Mouse (Mus musculus): ENCODE data around the gene Gm10160. TPM values are rescaled to one million over a fixed set of nuclear protein-coding genes. Genes with fewer than 3 reads are reported as not detected.

The Gm10160 gene
- polyA plus RNA-seq, 1 experiment = not detected

DNA sequence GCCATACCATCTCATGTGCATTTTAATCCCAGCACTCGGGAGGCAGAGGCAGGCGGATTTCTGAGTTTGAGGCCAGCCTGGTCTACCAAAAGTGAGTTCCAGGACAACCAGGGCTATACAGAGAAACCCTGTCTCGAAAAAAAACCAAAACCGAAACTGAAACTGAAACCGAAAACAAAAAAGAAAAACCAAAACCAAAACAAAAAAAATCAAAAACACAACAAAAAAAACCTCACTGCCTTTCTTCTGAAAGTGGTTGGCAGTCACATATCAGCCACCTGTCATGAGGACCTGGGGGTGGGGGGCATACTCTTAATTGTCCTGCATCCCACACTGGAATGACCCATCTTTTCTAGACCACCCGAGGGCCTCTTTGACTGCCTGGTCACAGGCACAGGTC lies 9.0 kb upstream of the Gm10160 start:
- no peaks in the 10 kb centered on the region for H3K36me3 ChIP-seq (ENCODE audit: control insufficient read depth, insufficient read depth)
- H3K79me2 ChIP-seq (ENCODE audit: control insufficient read depth, insufficient read depth) = no peaks in the 10 kb centered on the region
- H3ac ChIP-seq (ENCODE audit: control insufficient read depth, insufficient read length) = no peak overlapping the region
- no peak overlapping the region for H3K4me3 ChIP-seq
- H3K27me3 ChIP-seq (ENCODE audit: control insufficient read depth, insufficient read depth, insufficient read length) = peaks cover 7% of the 10 kb centered on the region
- no peak overlapping the region for H3K4me2 ChIP-seq (ENCODE audit: low read depth)
- TF ChIP-seq SRF (IDR thresholded peaks at IDR 0.05; ENCODE audit: control insufficient read depth, insufficient read length, low read depth) (no peak), POLR2AphosphoS2 (IDR thresholded peaks at IDR 0.05; ENCODE audit: insufficient read length, low read depth) (no peak)

DNA sequence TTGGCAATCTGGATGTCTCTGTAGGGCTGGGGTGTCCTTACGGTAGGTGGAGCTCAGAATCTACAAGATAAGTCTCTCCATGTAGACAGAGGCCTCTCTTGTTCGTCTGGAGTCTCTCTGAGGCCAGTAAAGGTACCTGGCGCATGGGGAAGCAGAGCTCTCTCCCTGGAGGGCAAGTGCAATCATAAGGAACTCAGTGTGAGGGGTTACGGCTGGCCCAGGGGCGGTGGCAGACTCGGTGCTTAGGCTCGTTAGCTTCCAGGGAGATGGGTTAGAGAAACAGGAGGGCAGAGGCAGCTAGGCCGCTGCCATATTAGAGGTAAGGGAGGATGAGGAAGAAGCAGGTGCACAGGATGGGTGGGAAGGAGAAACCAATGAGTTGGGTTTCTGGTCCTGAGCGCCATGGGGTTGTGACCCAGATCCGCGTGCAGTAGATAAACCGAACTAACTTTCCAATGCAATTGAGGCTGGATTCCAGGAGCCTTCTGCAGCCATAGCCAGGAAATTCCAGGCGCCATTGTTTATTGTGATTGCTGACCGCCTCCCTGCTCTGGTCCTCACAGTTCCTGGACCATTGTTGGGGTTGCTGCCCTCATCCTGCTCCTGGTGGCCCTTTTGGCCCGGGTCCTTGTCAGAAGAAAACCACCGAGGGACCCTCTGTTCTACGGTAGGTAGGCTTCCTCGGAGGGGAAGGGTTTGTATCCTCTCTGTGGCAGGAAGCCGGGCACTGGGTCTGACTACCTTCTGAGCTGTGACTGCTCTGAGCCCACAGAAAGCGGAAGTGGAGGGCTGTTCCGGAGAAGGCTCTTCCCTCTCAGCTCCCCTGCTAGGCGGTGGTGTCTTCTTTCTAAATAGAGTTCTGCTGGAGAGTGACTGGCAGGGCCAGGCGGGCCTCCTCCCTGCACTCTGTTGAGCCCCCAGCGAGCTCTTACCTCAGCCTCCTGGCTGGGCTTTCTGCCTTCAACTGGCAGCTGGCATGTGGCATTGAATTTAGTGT lies 7.3 kb upstream of the Gm10160 start:
- Histone ChIP-seq H3ac (ENCODE audit: control insufficient read depth, insufficient read length) (no peak overlapping the region), H3K4me2 (ENCODE audit: low read depth) (peak overlapping the region; percentile 51), H3K4me3 (no peak overlapping the region), H3K36me3 (ENCODE audit: control insufficient read depth, insufficient read depth) (no peaks in the 10 kb centered on the region), H3K27me3 (ENCODE audit: control insufficient read depth, insufficient read depth, insufficient read length) (peaks cover 15% of the 10 kb centered on the region), H3K79me2 (ENCODE audit: control insufficient read depth, insufficient read depth) (no peaks in the 10 kb centered on the region)
- TF ChIP-seq POLR2AphosphoS2 (IDR thresholded peaks at IDR 0.05; ENCODE audit: insufficient read length, low read depth) = no peak
- no peak for TF ChIP-seq POLR2A (IDR thresholded peaks at IDR 0.05; ENCODE audit: insufficient read length, low read depth)
- no peak for TF ChIP-seq CEBPB (IDR thresholded peaks at IDR 0.05; ENCODE audit: insufficient read depth, poor library complexity, severe bottlenecking)
- peak; percentile 63 to 86 (median 80) for TF ChIP-seq MYOD1 (IDR thresholded peaks at IDR 0.05; ENCODE audit: control insufficient read depth in 1 of 3, insufficient read length in 2 of 3, low read depth in 2 of 3)
- peak; percentile 28 for TF ChIP-seq MAX (IDR thresholded peaks at IDR 0.05; ENCODE audit: low read depth)
- TF ChIP-seq TCF3 (IDR thresholded peaks at IDR 0.05; ENCODE audit: insufficient read length, low read depth) = no peak
- TF ChIP-seq SRF (IDR thresholded peaks at IDR 0.05; ENCODE audit: control insufficient read depth, insufficient read length, low read depth) = no peak
- no peak for TF ChIP-seq REST (IDR thresholded peaks at IDR 0.05; ENCODE audit: insufficient read depth, insufficient read length)
- no peak for TF ChIP-seq TCF12 (IDR thresholded peaks at IDR 0.05; ENCODE audit: insufficient read depth, poor library complexity, severe bottlenecking)
- peak in 2 of 3 experiments; percentile 25 to 72 for TF ChIP-seq MYOG (IDR thresholded peaks at IDR 0.05; ENCODE audit: control insufficient read depth in 1 of 3, insufficient read depth in 1 of 3, insufficient read length in 2 of 3, low read depth in 2 of 3)
- TF ChIP-seq USF1 (IDR thresholded peaks at IDR 0.05; ENCODE audit: low read depth) = no peak
- no peak for TF ChIP-seq E2F4 (IDR thresholded peaks at IDR 0.05; ENCODE audit: insufficient read depth)

DNA sequence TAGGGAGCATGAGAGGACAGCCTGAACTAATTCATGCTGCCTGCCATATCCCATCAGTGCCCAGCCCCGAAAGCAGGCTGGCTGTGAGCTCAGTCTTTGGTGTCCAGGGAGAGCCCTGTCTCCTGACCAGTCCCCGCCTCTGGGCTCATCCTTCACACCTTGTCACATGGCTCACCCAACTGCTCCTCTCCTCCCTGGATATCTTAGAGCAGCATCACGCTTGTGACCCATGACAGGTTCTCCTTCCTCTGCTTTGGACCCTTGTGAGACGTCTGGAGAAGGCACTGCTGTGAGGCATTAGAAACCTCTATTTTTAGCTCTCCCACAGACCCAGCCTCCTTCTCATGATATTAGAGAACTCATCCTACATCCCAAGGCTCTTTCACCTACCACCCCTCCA lies 6.3 kb upstream of the Gm10160 start:
- Histone ChIP-seq H3K4me2 (ENCODE audit: low read depth) (peak overlapping the region; percentile 51), H3K36me3 (ENCODE audit: control insufficient read depth, insufficient read depth) (no peaks in the 10 kb centered on the region), H3K79me2 (ENCODE audit: control insufficient read depth, insufficient read depth) (no peaks in the 10 kb centered on the region), H3K4me3 (no peak overlapping the region), H3ac (ENCODE audit: control insufficient read depth, insufficient read length) (no peak overlapping the region), H3K27me3 (ENCODE audit: control insufficient read depth, insufficient read depth, insufficient read length) (peaks cover 15% of the 10 kb centered on the region)
- TF ChIP-seq POLR2A (IDR thresholded peaks at IDR 0.05; ENCODE audit: insufficient read length, low read depth) = no peak
- TF ChIP-seq REST (IDR thresholded peaks at IDR 0.05; ENCODE audit: insufficient read depth, insufficient read length) = no peak
- TF ChIP-seq SRF (IDR thresholded peaks at IDR 0.05; ENCODE audit: control insufficient read depth, insufficient read length, low read depth) = no peak
- no peak for TF ChIP-seq E2F4 (IDR thresholded peaks at IDR 0.05; ENCODE audit: insufficient read depth)
- no peak for TF ChIP-seq MAX (IDR thresholded peaks at IDR 0.05; ENCODE audit: low read depth)

DNA sequence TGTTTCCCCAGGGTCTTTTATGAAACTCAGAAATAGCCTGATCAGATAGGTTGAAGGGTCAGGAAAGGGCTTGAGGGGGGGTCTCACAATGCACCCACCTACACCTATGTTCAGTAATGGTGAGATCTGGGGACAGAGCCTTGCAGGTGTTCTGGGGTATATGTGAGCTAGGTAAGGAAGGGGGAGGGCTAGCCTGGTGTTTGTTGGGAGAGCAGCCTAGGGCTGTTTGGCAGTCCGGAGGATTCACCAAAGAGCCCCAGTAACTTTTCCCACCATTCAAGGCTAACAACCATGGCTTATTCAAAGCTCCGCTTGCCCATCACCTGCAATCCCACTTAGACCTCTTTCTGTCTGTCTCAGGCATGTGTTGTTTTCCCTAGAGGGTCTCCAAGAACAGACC lies 5.9 kb upstream of the Gm10160 start:
- no peak overlapping the region for H3ac ChIP-seq (ENCODE audit: control insufficient read depth, insufficient read length)
- H3K4me2 ChIP-seq (ENCODE audit: low read depth) = peak overlapping the region; percentile 51
- no peaks in the 10 kb centered on the region for H3K36me3 ChIP-seq (ENCODE audit: control insufficient read depth, insufficient read depth)
- H3K4me3 ChIP-seq = no peak overlapping the region
- peaks cover 15% of the 10 kb centered on the region for H3K27me3 ChIP-seq (ENCODE audit: control insufficient read depth, insufficient read depth, insufficient read length)
- H3K79me2 ChIP-seq (ENCODE audit: control insufficient read depth, insufficient read depth) = no peaks in the 10 kb centered on the region
- TF ChIP-seq REST (IDR thresholded peaks at IDR 0.05; ENCODE audit: insufficient read depth, insufficient read length) (no peak), MAX (IDR thresholded peaks at IDR 0.05; ENCODE audit: low read depth) (no peak), E2F4 (IDR thresholded peaks at IDR 0.05; ENCODE audit: insufficient read depth) (no peak), TCF3 (IDR thresholded peaks at IDR 0.05; ENCODE audit: insufficient read length, low read depth) (no peak), SRF (IDR thresholded peaks at IDR 0.05; ENCODE audit: control insufficient read depth, insufficient read length, low read depth) (no peak), TCF12 (IDR thresholded peaks at IDR 0.05; ENCODE audit: insufficient read depth, poor library complexity, severe bottlenecking) (no peak), POLR2A (IDR thresholded peaks at IDR 0.05; ENCODE audit: insufficient read length, low read depth) (no peak), MYOD1 (IDR thresholded peaks at IDR 0.05; ENCODE audit: control insufficient read depth in 1 of 3, insufficient read length in 2 of 3, low read depth in 2 of 3) (no peak), USF1 (IDR thresholded peaks at IDR 0.05; ENCODE audit: low read depth) (no peak), CEBPB (IDR thresholded peaks at IDR 0.05; ENCODE audit: insufficient read depth, poor library complexity, severe bottlenecking) (no peak), POLR2AphosphoS2 (IDR thresholded peaks at IDR 0.05; ENCODE audit: insufficient read length, low read depth) (no peak), MYOG (IDR thresholded peaks at IDR 0.05; ENCODE audit: control insufficient read depth in 1 of 3, insufficient read depth in 1 of 3, insufficient read length in 2 of 3, low read depth in 2 of 3) (no peak)

DNA sequence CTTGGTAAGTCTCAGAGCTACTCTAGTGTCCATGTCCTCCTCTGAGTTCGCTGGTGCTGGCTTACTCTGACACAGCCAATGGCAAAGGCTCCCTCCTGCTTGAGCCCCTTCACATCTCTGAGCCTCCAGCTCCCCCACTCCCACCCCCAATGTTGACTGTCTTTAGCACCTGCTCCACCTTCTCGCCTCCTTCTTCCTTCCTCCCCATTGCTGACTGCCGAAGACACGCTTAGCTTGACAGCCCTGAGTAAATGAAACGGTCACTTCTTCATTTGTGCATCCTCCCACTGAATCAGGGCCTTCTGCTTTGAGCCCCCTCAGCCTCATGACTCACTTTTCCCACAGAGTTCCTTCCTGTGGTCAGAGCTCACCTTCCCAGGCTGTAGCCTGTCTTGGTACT lies 5.4 kb upstream of the Gm10160 start:
- Histone ChIP-seq H3K4me2 (ENCODE audit: low read depth) (peak overlapping the region; percentile 51), H3K4me3 (no peak overlapping the region), H3K36me3 (ENCODE audit: control insufficient read depth, insufficient read depth) (no peaks in the 10 kb centered on the region), H3ac (ENCODE audit: control insufficient read depth, insufficient read length) (no peak overlapping the region), H3K79me2 (ENCODE audit: control insufficient read depth, insufficient read depth) (no peaks in the 10 kb centered on the region), H3K27me3 (ENCODE audit: control insufficient read depth, insufficient read depth, insufficient read length) (peaks cover 15% of the 10 kb centered on the region)
- TF ChIP-seq POLR2AphosphoS2 (IDR thresholded peaks at IDR 0.05; ENCODE audit: insufficient read length, low read depth) (no peak), TCF12 (IDR thresholded peaks at IDR 0.05; ENCODE audit: insufficient read depth, poor library complexity, severe bottlenecking) (no peak), USF1 (IDR thresholded peaks at IDR 0.05; ENCODE audit: low read depth) (no peak), POLR2A (IDR thresholded peaks at IDR 0.05; ENCODE audit: insufficient read length, low read depth) (no peak), REST (IDR thresholded peaks at IDR 0.05; ENCODE audit: insufficient read depth, insufficient read length) (no peak), E2F4 (IDR thresholded peaks at IDR 0.05; ENCODE audit: insufficient read depth) (no peak), MYOD1 (IDR thresholded peaks at IDR 0.05; ENCODE audit: control insufficient read depth in 1 of 3, insufficient read length in 2 of 3, low read depth in 2 of 3) (no peak), SRF (IDR thresholded peaks at IDR 0.05; ENCODE audit: control insufficient read depth, insufficient read length, low read depth) (no peak), TCF3 (IDR thresholded peaks at IDR 0.05; ENCODE audit: insufficient read length, low read depth) (no peak), MYOG (IDR thresholded peaks at IDR 0.05; ENCODE audit: control insufficient read depth in 1 of 3, insufficient read depth in 1 of 3, insufficient read length in 2 of 3, low read depth in 2 of 3) (no peak), CEBPB (IDR thresholded peaks at IDR 0.05; ENCODE audit: insufficient read depth, poor library complexity, severe bottlenecking) (no peak), MAX (IDR thresholded peaks at IDR 0.05; ENCODE audit: low read depth) (no peak)

Measured in myocyte (in vitro differentiated cells).